Mouse (Mus musculus): ENCODE measurements around the gene 4931440F15Rik. TPM values are rescaled to one million over a fixed set of nuclear protein-coding genes. Genes with fewer than 3 reads are reported as not detected.
"Not testable (repeated sequence)": the region's sequence is repeated elsewhere in the genome, so short reads cannot be mapped to it uniquely, and the experiment has no call there.

The 4931440F15Rik gene
- total RNA-seq (2014; rRNA removed): 0.66 and 1.2 TPM in 2 replicates
- 0.33 and 0.56 TPM in 2 replicates for polyA plus RNA-seq (2015; fragmentation: Nextera tagmentation; extraction: Ambion mirVana)

DNA sequence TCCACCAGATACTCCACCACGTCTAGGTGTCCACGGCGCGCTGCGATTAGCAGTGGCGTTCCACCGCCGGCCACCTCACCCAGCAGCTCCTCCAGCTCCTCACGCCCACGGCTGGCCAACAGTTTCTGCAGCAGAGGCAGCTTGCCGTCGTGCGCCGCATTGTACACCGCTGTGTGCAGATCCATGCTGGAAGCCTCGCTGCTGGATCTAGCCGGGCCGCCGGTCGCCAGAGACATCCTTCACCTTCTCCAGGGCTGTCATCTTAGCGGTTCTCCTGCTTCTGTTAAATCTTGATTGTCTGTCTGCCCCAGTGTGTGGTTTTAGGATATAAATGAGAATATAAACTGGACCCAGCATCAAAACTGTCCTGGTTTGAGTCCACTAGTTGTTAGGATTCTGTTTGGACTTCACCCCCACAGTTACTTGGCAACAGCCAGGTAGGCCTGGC lies at the start of gene 4931440F15Rik:
Gene 4931440F15Rik, minus strand, starts transcription at position 398 of the 448 bp plus-strand sequence.
- H3K36me3 ChIP-seq (ENCODE audit: insufficient read depth, low read length); H3K4me3 ChIP-seq (ENCODE audit: low read depth, low read length); H3K4me1 ChIP-seq (ENCODE audit: insufficient read depth, low read length); H3K9me3 ChIP-seq (ENCODE audit: low read length); H3K27ac ChIP-seq (ENCODE audit: low read depth, low read length); H3K4me2 ChIP-seq (ENCODE audit: low read depth, low read length, poor library complexity, severe bottlenecking); DNase-seq (ENCODE audit: low spot score); H3K9ac ChIP-seq (replicated peaks; ENCODE audit: low read length, poor library complexity, severe bottlenecking); H3K27me3 ChIP-seq (ENCODE audit: insufficient read depth, low read length): not testable (repeated sequence)
- 50% methylated on average over 21 of the region's 21 CpGs for WGBS
- ATAC-seq (ENCODE audit: low FRiP score): peak; percentile 25; the same call in 1 of the 2 replicates

DNA sequence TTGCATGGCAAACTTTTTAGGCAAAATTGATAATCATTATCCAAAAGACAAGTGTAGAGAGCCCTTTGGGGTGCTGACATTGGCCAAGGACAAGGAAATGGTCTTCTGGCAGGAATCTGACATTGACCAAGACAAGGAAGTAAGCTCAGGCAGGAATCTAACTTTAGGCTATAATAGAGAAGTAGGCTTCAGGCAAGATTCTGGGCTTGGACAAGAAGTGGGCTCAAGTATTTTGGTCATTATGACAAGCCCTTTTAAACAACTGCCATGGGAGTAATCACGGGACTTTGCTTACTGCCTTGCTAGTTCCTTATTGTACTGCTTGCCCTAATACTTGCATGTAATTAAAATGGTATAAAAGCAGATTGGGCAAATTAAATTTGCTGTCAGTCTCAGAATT lies 49.3 kb upstream of the 4931440F15Rik start:
- not testable (repeated sequence) for DNase-seq (ENCODE audit: low spot score); H3K27me3 ChIP-seq (ENCODE audit: insufficient read depth, low read length); H3K36me3 ChIP-seq (ENCODE audit: insufficient read depth, low read length); H3K9me3 ChIP-seq (ENCODE audit: low read length); H3K27ac ChIP-seq (ENCODE audit: low read depth, low read length); H3K9ac ChIP-seq (replicated peaks; ENCODE audit: low read length, poor library complexity, severe bottlenecking); ATAC-seq (ENCODE audit: low FRiP score); H3K4me1 ChIP-seq (ENCODE audit: insufficient read depth, low read length); H3K4me2 ChIP-seq (ENCODE audit: low read depth, low read length, poor library complexity, severe bottlenecking); H3K4me3 ChIP-seq (ENCODE audit: low read depth, low read length)
- WGBS: 84% methylated on average over 1 of the region's 1 CpGs

DNA sequence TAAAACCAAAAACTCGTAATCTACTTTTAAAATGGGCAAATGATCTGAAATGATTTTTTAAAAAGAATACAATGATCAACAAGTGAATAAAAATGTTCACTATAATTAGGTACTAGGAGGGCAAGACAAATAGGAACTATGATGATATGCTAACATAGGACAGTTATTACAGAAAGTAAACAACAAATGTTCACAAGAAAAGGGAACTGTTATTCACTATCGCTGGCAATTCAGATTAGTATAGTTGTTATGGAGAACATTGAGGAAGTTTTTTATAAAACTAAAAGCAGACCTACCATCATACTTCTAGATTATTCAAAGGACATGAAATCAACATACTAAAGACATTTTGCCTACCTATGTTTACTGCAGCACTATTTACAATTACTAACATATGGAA lies 44.7 kb upstream of the 4931440F15Rik start:
- Histone ChIP-seq H3K36me3 (ENCODE audit: insufficient read depth, low read length) (no peaks in the 10 kb centered on the region), H3K27ac (ENCODE audit: low read depth, low read length) (no peak overlapping the region), H3K4me2 (ENCODE audit: low read depth, low read length, poor library complexity, severe bottlenecking) (no peak overlapping the region), H3K4me1 (ENCODE audit: insufficient read depth, low read length) (no peaks in the 10 kb centered on the region), H3K9ac (replicated peaks; ENCODE audit: low read length, poor library complexity, severe bottlenecking) (no peak overlapping the region), H3K4me3 (ENCODE audit: low read depth, low read length) (no peak overlapping the region), H3K9me3 (ENCODE audit: low read length) (no peaks in the 10 kb centered on the region), H3K27me3 (ENCODE audit: insufficient read depth, low read length) (no peaks in the 10 kb centered on the region)
- ATAC-seq (ENCODE audit: low FRiP score): no peak
- TF ChIP-seq CTCF (IDR thresholded peaks at IDR 0.05): no peak
- 89% methylated on average over 2 of the region's 2 CpGs for WGBS
- DNase-seq (ENCODE audit: low spot score): no peak

DNA sequence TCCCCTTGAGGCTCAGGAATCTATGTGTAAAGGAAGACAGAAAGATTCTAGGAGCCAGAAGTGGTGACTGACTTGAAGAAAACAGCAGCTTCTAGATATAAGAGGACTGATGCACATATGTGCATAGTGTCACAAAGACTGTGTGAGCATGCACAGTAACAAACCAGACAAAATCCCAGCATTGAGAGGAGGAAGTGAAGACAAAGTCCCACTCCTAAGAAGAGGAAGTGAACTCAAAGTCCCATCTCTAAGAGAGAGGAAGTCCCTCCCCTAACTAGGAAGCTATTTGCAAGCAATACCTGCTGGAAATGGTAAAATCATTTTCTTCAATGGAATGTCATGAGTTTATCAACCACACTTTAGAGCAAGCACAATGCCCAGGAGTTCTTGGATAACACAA lies 38.8 kb upstream of the 4931440F15Rik start:
- ATAC-seq (ENCODE audit: low FRiP score) (no peak), DNase-seq (ENCODE audit: low spot score) (no peak)
- H3K9ac ChIP-seq (replicated peaks; ENCODE audit: low read length, poor library complexity, severe bottlenecking): no peak overlapping the region
- H3K4me3 ChIP-seq (ENCODE audit: low read depth, low read length): no peak overlapping the region
- H3K4me1 ChIP-seq (ENCODE audit: insufficient read depth, low read length): no peaks in the 10 kb centered on the region
- H3K27me3 ChIP-seq (ENCODE audit: insufficient read depth, low read length): no peaks in the 10 kb centered on the region
- H3K27ac ChIP-seq (ENCODE audit: low read depth, low read length): no peak overlapping the region
- H3K9me3 ChIP-seq (ENCODE audit: low read length): no peaks in the 10 kb centered on the region
- no peaks in the 10 kb centered on the region for H3K36me3 ChIP-seq (ENCODE audit: insufficient read depth, low read length)
- no peak for TF ChIP-seq CTCF (IDR thresholded peaks at IDR 0.05)
- no peak overlapping the region for H3K4me2 ChIP-seq (ENCODE audit: low read depth, low read length, poor library complexity, severe bottlenecking)

DNA sequence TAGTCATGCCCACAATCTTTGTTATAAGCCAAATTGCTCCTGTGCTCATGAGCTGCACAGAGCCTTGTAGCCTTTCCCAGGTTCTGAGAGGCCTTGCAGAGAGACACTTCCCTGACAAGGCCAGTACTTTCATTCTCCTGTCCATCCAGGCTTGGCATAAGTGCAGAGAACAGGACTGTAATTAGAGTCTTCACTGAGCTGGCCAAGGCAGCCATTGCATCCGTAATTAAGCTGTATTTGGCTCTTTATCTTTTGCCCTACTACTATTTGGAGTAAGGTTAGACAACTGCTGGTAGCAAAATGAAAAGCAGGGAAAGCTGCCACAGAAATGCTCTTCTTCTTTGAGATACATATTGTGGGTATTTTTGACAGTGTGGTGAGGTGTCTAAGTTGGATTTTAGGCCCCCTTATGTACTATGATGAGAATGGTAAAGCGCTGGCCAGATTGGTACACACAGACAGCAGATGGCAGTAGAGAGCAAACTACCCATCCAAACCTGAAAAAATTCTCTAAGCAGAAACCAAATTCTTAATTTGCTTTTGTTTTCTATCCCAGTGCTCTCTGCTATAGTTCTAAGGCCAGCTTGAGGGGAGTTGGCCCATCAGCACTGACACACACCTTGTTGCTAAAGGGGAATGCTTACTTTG lies 36.4 kb upstream of the 4931440F15Rik start:
- H3K9ac ChIP-seq (replicated peaks; ENCODE audit: low read length, poor library complexity, severe bottlenecking): no peak overlapping the region
- H3K27ac ChIP-seq (ENCODE audit: low read depth, low read length): no peak overlapping the region
- H3K27me3 ChIP-seq (ENCODE audit: insufficient read depth, low read length): no peaks in the 10 kb centered on the region
- no peaks in the 10 kb centered on the region for H3K4me1 ChIP-seq (ENCODE audit: insufficient read depth, low read length)
- no peaks in the 10 kb centered on the region for H3K36me3 ChIP-seq (ENCODE audit: insufficient read depth, low read length)
- 33% methylated on average over 2 of the region's 2 CpGs for WGBS
- H3K4me2 ChIP-seq (ENCODE audit: low read depth, low read length, poor library complexity, severe bottlenecking): no peak overlapping the region
- peak; percentile 65 for DNase-seq (ENCODE audit: low spot score)
- peak; percentile 61; the same call in 1 of the 2 replicates for ATAC-seq (ENCODE audit: low FRiP score)
- peak; percentile 73 for TF ChIP-seq CTCF (IDR thresholded peaks at IDR 0.05)
- no peaks in the 10 kb centered on the region for H3K9me3 ChIP-seq (ENCODE audit: low read length)
- H3K4me3 ChIP-seq (ENCODE audit: low read depth, low read length): no peak overlapping the region

DNA sequence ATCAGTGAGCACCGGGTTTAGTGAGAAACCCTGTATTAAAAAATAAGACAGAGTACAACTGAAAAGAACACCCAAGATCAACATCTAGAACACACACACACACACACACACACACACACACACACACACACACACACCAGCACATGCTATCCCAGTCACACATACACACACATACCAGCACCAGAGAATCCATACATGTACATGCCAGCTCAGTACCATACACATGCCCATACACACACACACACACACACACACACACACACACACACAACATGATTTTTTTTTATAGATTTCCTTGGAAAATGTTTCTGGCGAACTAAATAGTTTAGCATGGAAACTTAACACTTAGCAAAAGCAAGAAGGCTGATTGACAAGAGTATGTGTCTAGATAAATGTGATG lies 35.6 kb upstream of the 4931440F15Rik start:
- Histone ChIP-seq H3K4me2 (ENCODE audit: low read depth, low read length, poor library complexity, severe bottlenecking) (no peak overlapping the region), H3K36me3 (ENCODE audit: insufficient read depth, low read length) (no peaks in the 10 kb centered on the region), H3K4me1 (ENCODE audit: insufficient read depth, low read length) (no peaks in the 10 kb centered on the region), H3K27me3 (ENCODE audit: insufficient read depth, low read length) (no peaks in the 10 kb centered on the region), H3K27ac (ENCODE audit: low read depth, low read length) (no peak overlapping the region), H3K4me3 (ENCODE audit: low read depth, low read length) (no peak overlapping the region), H3K9me3 (ENCODE audit: low read length) (no peaks in the 10 kb centered on the region), H3K9ac (replicated peaks; ENCODE audit: low read length, poor library complexity, severe bottlenecking) (no peak overlapping the region)
- ATAC-seq (ENCODE audit: low FRiP score) (no peak), DNase-seq (ENCODE audit: low spot score) (no peak)
- WGBS: 79% methylated on average over 2 of the region's 2 CpGs
- TF ChIP-seq CTCF (IDR thresholded peaks at IDR 0.05): no peak
